Mouse (Mus musculus) MEL-GATA-1-ER (cell line): ENCODE measurements around the gene Zkscan1.
"Not testable (repeated sequence)": the region's sequence is repeated elsewhere in the genome, so short reads cannot be mapped to it uniquely, and the experiment has no call there.

Experiments
- DNase-seq: peaks from one replicate; pipeline ENCODE4 v3.0.0-alpha.2; 2012; ENCODE audit warnings: low read depth; ENCODE audit errors: extremely low read depth

Gene Zkscan1

DNA sequence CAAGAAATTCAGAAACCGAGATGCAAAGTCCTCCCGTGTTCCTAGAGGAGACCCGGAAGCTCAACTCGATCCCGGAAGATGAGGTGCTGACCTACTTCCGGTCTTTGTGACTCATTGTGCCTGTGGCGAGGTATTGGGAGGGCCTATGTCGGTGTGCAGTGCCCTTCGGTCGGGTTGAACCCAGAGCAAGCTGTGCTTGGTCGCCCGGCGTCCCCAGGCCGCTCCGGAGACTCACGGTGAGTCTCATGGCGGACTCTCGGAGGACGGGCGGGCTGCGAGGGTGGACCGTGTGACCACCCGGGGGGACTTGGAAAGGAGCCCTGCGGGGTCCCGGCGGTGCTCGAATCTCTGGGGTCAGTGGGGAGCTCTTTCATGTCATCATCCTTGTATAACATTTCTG is at the start of gene Zkscan1:
TSS of gene Zkscan1 (plus strand) at position 89 of the 400 bp plus-strand sequence.
- peak; percentile 86 for DNase-seq

- DNase-seq, result not testable (repeated sequence)
Measured at GRCm38 (mm10) chr5:138052894-138053293, 32.0 kb upstream of the Zkscan1 start, which contains the start of gene Smok3c. Gene Smok3c, plus strand, starts transcription at chr5:138053194.

DNA sequence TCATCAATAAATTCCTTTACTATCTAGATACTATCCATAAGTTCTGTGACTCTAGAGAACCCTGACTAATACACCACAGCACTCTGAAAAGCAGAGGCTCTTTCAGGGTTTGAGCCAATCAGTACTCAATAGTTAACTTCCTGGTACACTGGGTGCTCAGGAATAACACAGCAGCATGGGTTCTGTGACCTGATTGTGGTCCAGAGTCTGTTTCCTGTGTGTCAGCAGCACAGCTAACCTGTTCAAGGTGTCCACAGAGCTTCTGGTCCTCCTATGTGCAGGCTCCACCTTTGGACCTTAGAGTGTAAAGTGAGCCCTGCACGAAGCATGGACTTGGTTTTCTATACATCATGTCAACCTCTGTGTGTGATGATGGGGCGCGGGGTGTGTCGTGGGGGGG is 11.1 kb upstream of the Zkscan1 start:
- DNase-seq, result no peak

DNA sequence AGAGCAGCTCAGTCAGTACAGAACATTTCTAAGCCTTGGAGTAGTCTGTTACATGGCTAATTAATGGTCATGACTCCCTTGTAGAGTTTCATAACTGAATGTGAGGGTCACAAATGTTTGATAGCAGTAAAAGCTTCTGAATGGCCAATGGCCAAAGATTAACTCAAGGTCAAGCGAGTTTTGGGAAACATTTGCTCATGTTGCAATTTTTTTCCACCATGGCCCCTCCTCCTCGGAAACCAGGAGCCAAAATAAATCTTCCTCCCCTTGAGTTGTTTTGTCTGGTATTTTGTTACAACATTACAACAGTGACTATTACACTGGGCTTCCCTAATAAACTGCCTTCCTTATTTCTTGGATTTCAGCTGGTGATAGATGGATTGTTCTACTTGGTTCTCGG is 9.2 kb upstream of the Zkscan1 start:
- no peak for DNase-seq

DNA sequence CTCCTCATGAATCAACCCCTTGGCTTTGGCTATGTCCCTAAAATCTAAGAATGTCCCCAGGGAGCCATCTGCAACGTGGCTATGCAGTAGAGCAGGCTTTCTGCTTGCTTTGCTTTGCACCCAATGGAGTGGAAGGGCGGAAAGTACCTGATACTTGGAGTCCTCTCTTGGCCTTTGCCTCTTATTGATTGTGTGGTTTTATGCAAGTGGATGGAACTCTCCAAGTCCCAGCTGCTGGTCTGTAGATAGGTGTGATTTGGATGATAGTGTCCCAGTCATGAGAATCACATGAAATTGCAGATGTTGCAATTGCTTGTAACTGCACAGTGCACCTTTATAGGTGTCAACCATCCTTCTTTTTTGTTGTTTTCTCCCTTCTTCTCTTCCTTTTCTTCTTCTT is 8.7 kb upstream of the Zkscan1 start:
- DNase-seq, result no peak

GRCm38 (mm10) chr5:138080456-138080855 is 4.4 kb upstream of the Zkscan1 start:
- no peak for DNase-seq

- no peak for DNase-seq
Measured at GRCm38 (mm10) chr5:138081446-138081845, 3.4 kb upstream of the Zkscan1 start.

DNA sequence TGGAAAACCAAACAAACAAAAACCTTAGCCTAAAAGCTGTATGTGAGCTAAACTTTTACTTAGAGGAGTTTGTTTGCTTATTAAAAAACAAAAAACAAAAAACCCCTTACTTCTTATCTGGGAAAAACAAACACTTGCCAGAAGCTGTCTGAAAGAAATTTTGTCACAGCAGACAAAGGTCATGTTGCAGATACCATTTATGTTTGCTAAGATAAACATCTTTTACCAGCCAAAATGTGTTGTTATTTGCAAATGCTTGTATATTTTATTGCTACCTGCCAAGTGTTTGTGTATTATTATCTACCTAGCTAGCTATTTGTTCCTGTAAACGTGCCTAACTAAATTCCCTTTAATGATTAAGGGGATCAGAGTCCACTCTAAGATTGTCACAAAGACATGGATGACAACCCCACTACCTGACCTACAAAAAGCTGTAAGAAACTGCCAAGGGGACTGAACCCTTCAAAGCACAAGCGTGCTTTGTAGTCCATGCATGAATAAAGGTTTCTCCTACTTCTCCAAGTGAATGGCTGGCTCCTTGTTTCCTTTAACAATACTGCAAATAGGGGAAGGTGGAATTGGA is 1.5 kb upstream of the Zkscan1 start:
- no peak for DNase-seq

- no peak for DNase-seq
Measured at GRCm38 (mm10) chr5:138083936-138084335, 948 bp upstream of the Zkscan1 start.

GRCm38 (mm10) chr5:138084507-138084906 is 377 bp upstream of the Zkscan1 start:
- peak; percentile 2 for DNase-seq

- peak; percentile 13 for DNase-seq
Measured at GRCm38 (mm10) chr5:138085421-138085911, 582 bp downstream of the Zkscan1 start.

GRCm38 (mm10) chr5:138086842-138087241 is 2.0 kb downstream of the Zkscan1 start:
- no peak for DNase-seq

- DNase-seq, result no peak
Measured at GRCm38 (mm10) chr5:138088366-138088765, 3.5 kb downstream of the Zkscan1 start.

DNA sequence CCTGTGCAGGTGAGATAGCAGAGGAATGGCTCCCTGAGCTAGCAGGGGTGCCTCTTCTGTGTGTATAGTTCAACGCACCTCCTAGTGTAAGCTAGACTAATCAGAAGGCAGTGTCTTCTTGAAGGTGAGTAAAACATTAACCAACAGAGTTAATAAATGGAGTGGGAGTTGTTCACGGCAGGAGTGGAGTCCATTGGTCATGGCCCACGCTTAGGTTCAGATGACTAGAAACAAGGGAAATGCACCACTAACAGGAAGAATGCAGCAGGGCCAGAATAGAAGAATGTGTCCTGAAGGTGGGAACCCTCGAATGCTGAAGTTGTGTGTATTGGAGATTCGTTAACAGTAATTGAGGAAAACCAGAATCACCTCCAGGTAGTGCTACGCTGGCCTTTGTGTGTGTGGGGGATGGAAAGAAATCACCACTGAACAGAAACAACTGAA is 4.2 kb downstream of the Zkscan1 start:
- DNase-seq, result no peak

- DNase-seq, result no peak
Measured at GRCm38 (mm10) chr5:138090271-138090670, 5.4 kb downstream of the Zkscan1 start.

GRCm38 (mm10) chr5:138090737-138091136 is 5.9 kb downstream of the Zkscan1 start:
- DNase-seq, result no peak

DNA sequence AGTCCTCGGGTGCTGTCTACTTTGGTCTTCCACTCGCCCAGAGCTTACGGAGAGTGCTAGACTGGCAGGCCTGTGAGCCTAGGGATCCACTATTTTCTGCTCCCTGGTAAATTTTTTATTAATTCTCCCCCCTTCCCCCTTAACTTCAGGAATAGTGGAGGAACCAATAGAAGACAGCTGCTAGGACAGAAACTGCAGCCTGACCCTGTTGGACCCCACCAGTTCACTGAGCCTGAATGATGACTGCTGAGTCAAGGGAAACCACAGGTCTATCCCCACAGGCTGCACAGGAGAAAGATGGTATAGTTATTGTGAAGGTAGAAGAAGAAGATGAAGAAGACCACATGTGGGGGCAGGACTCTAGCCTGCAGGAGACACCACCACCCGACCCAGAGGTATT is 7.9 kb downstream of the Zkscan1 start:
- DNase-seq, result no peak

GRCm38 (mm10) chr5:138094474-138094873 is 9.6 kb downstream of the Zkscan1 start:
- DNase-seq, result no peak

- DNase-seq, result no peak
Measured at GRCm38 (mm10) chr5:138104976-138105375, 20.1 kb downstream of the Zkscan1 start.

DNA sequence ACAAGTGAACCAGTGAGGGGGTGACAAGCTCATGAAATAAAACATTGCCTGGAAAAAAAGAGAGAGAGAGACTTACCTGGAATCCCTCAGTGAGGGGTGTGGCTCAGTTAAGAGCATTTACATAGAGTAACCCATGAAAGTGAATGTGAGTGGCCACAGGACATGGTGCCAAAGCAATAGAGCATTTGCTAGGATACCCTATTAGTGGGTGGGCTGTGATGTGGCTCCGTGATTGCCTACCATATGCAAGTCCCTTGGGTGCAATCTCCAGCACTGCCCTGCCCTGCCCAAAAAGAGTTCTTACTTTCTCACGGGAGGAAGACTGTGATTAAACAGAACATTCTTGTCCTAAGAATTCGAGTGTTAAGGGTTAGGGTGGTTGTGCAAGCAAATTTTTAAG is 22.2 kb downstream of the Zkscan1 start:
- no peak for DNase-seq

GRCm38 (mm10) chr5:138109847-138110396 is 25.0 kb downstream of the Zkscan1 start:
- peak; percentile 25 for DNase-seq

GRCm38 (mm10) chr5:138116255-138117198 is 31.6 kb downstream of the Zkscan1 start, which contains the start of gene Zscan21:
Gene Zscan21, plus strand, starts transcription at chr5:138116903.
- peak; percentile 74 for DNase-seq
